In the genomic region with DNA sequence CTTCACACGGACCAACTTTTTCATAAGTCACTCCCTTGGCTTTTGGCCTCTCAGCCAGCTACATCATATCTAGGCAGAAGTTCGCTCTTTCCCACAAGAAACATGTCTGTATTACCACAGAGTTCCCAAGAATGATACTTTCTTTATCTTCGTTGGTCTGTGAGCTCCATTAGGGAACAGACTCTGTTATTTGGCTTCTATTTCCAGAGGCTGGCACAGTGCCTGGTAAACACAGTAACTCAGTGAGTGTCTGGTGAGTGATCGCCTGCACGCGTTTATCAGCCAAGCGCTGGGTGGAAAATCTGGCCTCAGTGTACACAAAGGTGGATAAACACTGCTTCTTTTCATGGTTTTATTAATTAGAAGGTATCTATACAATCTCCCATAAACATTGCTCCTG, we compare ENCODE assay signal across 8 mouse cellular contexts. TPM values are rescaled to one million over a fixed set of nuclear protein-coding genes. Genes with fewer than 3 reads are reported as not detected.
DNase-seq lines count a peak whose midpoint lies in the region; ATAC-seq and TF ChIP-seq lines count a peak whose summit lies in the region.

No protein-coding gene starts in this region.

- intact Hi-C loops in heart, postnatal 36 days (cut with DNase I), result no loop called here
- intact Hi-C loops in left cerebral cortex, postnatal 14 days (cut with DNase I), result no loop called here

- 27% methylated on average over 7 of the region's 7 CpGs for WGBS in embryonic facial prominence, embryonic 15.5 days
- WGBS in olfactory bulb, adult 2 months, result 6% methylated on average over 7 of the region's 7 CpGs

- no peaks in the 10 kb centered on the region for H3K27me3 ChIP-seq in embryonic facial prominence, embryonic 15.5 days

- peak overlapping the region; percentile 21; the same call in 1 of the 2 replicates for H3K4me2 ChIP-seq in embryonic facial prominence, embryonic 15.5 days (replicated peaks)

- TF ChIP-seq CTCF in olfactory bulb, adult 2 months (IDR thresholded peaks at IDR 0.05; ENCODE audit: insufficient read depth, low read depth, low read length), result no peak

- H3K9ac ChIP-seq in embryonic facial prominence, embryonic 15.5 days, result no peak overlapping the region

- peak overlapping the region; percentile 71 for H3K27ac ChIP-seq in embryonic facial prominence, embryonic 15.5 days (replicated peaks)
- peak overlapping the region; percentile 87 for H3K27ac ChIP-seq in olfactory bulb, adult 2 months (ENCODE audit: insufficient read depth, low read depth, low read length)

- no peaks in the 10 kb centered on the region for H3K36me3 ChIP-seq in embryonic facial prominence, embryonic 15.5 days

- H3K9me3 ChIP-seq in embryonic facial prominence, embryonic 15.5 days (replicated peaks), result no peaks in the 10 kb centered on the region

- H3K4me1 ChIP-seq in embryonic facial prominence, embryonic 15.5 days, result peaks cover 59% of the 10 kb centered on the region
- H3K4me1 ChIP-seq in olfactory bulb, adult 2 months (ENCODE audit: control insufficient read depth, insufficient read depth, low read length), result peaks cover 33% of the 10 kb centered on the region

- peak; percentile 83 for DNase-seq in urinary bladder, postnatal 14 days (ENCODE audit: low spot score)
- DNase-seq in urinary bladder, adult 2 months (ENCODE audit: low spot score), result no peak
- DNase-seq in heart, postnatal 36 days, result peak; percentile 77 to 81
- DNase-seq in left cerebral cortex, postnatal 14 days (ENCODE audit: low spot score in 2 of 2), result peak; percentile 58 to 78
- DNase-seq in spleen, postnatal 10 days (ENCODE audit: low spot score in 2 of 2), result no peak
- DNase-seq in frontal cortex, postnatal 25 days (ENCODE audit: low spot score in 2 of 2), result no peak

- no peak for TF ChIP-seq POLR2A in olfactory bulb, adult 2 months (IDR thresholded peaks at IDR 0.05; ENCODE audit: insufficient read depth, low read depth, low read length)

- ATAC-seq in embryonic facial prominence, embryonic 15.5 days (ENCODE audit: insufficient number of reproducible peaks, low FRiP score, low TSS enrichment, low read depth), result no peak

- no peak overlapping the region for H3K4me3 ChIP-seq in embryonic facial prominence, embryonic 15.5 days (replicated peaks)
- H3K4me3 ChIP-seq in olfactory bulb, adult 2 months (ENCODE audit: insufficient read depth, low read depth, low read length), result no peak overlapping the region

RNA-seq across cellular contexts. Expression of a gene that starts 15.9 kb away (rescaled TPM):
- 9.1 and 11.4 TPM in 2 replicates for polyA plus RNA-seq in urinary bladder, adult 2 months (2012; rRNA removed)
- polyA plus RNA-seq in embryonic facial prominence, embryonic 15.5 days (2015; fragmentation: Nextera tagmentation; extraction: Ambion mirVana), result 13.7 and 17.2 TPM in 2 replicates
- total RNA-seq in heart, postnatal 36 days (2021), result 1 to 10 TPM; 4.2 to 7.4 TPM
- total RNA-seq in left cerebral cortex, postnatal 14 days (2021), result 10 to 100 TPM; 72.5 to 79.2 TPM
- not detected in 2 replicates for polyA plus RNA-seq in olfactory bulb, adult 2 months (2012; ENCODE audit: insufficient read depth, insufficient read length, low replicate concordance, missing spikeins)

RNA-seq across cellular contexts. Expression of a gene that starts 22.9 kb away (rescaled TPM):
- 12.4 and 13.5 TPM in 2 replicates for polyA plus RNA-seq in urinary bladder, adult 2 months (2012; rRNA removed)
- 9.5 TPM in 2 replicates for polyA plus RNA-seq in embryonic facial prominence, embryonic 15.5 days (2015; fragmentation: Nextera tagmentation; extraction: Ambion mirVana)
- 1 to 10 TPM; 2.5 to 5.5 TPM for total RNA-seq in heart, postnatal 36 days (2021)
- 1 to 10 TPM; 2.0 to 3.1 TPM for total RNA-seq in left cerebral cortex, postnatal 14 days (2021)
- polyA plus RNA-seq in olfactory bulb, adult 2 months (2012; ENCODE audit: insufficient read depth, insufficient read length, low replicate concordance, missing spikeins), result not detected in 2 replicates

RNA-seq across cellular contexts. Expression of a gene that starts 27.7 kb away (rescaled TPM):
- polyA plus RNA-seq in urinary bladder, adult 2 months (2012; rRNA removed), result 150 and 169 TPM in 2 replicates
- 139 and 178 TPM in 2 replicates for polyA plus RNA-seq in embryonic facial prominence, embryonic 15.5 days (2015; fragmentation: Nextera tagmentation; extraction: Ambion mirVana)
- total RNA-seq in heart, postnatal 36 days (2021), result 1,000 to 10,000 TPM; 2,657 to 2,874 TPM
- total RNA-seq in left cerebral cortex, postnatal 14 days (2021), result 100 to 1,000 TPM in 1 of 2 experiments, 10 to 100 TPM in 1; 90.2 to 105 TPM
- polyA plus RNA-seq in olfactory bulb, adult 2 months (2012; ENCODE audit: insufficient read depth, insufficient read length, low replicate concordance, missing spikeins), result not detected in 2 replicates

RNA-seq across cellular contexts. Expression of a gene that starts 28.7 kb away (rescaled TPM):
- 48.5 and 54.7 TPM in 2 replicates for polyA plus RNA-seq in urinary bladder, adult 2 months (2012; rRNA removed)
- 61.2 and 79.5 TPM in 2 replicates for polyA plus RNA-seq in embryonic facial prominence, embryonic 15.5 days (2015; fragmentation: Nextera tagmentation; extraction: Ambion mirVana)
- 100 to 1,000 TPM; 132 to 137 TPM for total RNA-seq in heart, postnatal 36 days (2021)
- 1 to 10 TPM; 2.3 to 2.7 TPM for total RNA-seq in left cerebral cortex, postnatal 14 days (2021)
- not detected in 2 replicates for polyA plus RNA-seq in olfactory bulb, adult 2 months (2012; ENCODE audit: insufficient read depth, insufficient read length, low replicate concordance, missing spikeins)

RNA-seq across cellular contexts. Expression of a gene that starts 44.6 kb away (rescaled TPM):
- polyA plus RNA-seq in urinary bladder, adult 2 months (2012; rRNA removed), result 8.2 and 8.6 TPM in 2 replicates
- 10.8 and 11.3 TPM in 2 replicates for polyA plus RNA-seq in embryonic facial prominence, embryonic 15.5 days (2015; fragmentation: Nextera tagmentation; extraction: Ambion mirVana)
- 1 to 10 TPM; 6.0 to 6.6 TPM for total RNA-seq in heart, postnatal 36 days (2021)
- 1 to 10 TPM; 5.3 to 5.6 TPM for total RNA-seq in left cerebral cortex, postnatal 14 days (2021)
- polyA plus RNA-seq in olfactory bulb, adult 2 months (2012; ENCODE audit: insufficient read depth, insufficient read length, low replicate concordance, missing spikeins), result not detected in 2 replicates

Comparison
In these comparisons a context has a peak if more than half of its experiments do, and no peak if none do; other contexts are left out.
1. DNase-seq: peak in urinary bladder, postnatal 14 days (single experiment), heart, postnatal 36 days (2 of 2) and left cerebral cortex, postnatal 14 days (2 of 2); none in urinary bladder, adult 2 months (single experiment), spleen, postnatal 10 days (0 of 2) and frontal cortex, postnatal 25 days (0 of 2).
2. RNA of a gene that starts 22.9 kb away (polyA plus RNA-seq): 12.4 to 13.5 TPM in urinary bladder, adult 2 months and 9.5 TPM in embryonic facial prominence, embryonic 15.5 days; not detected in olfactory bulb, adult 2 months; every median in the first group is over 10 times any median in the second.